Mouse (Mus musculus) spleen, postnatal 4 days (tissue): ENCODE data around the gene Lrrc28.
"Not testable (repeated sequence)": the region's sequence is repeated elsewhere in the genome, so short reads cannot be mapped to it uniquely, and the experiment has no call there.

ENCODE experiments used
- DNase-seq, 2 experiments: peaks; one replicate each; pipeline ENCODE4 v3.0.0; 2022; ENCODE audit warnings: low spot score in 2 of 2

The Lrrc28 gene

DNA sequence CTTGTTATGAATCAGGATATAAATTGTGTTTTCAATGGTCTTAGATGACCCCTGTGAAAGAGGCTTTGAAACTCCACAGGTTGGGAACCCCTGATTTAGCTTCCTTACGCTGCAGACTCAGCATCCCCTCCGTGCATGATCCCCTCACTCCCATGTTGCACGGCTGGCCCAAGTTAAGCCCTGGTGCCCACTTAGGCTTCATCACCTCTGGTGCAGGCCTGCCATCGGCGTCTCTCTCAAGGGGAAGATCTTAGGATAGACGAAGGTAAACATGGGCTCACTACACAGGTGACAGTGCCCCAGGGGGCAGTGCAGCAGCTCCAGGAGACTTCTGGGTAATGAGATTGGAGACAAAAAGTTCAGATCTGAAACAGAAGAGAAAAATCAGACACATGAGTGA, 115.7 kb downstream of the Lrrc28 start:
- DNase-seq, result no peak

DNA sequence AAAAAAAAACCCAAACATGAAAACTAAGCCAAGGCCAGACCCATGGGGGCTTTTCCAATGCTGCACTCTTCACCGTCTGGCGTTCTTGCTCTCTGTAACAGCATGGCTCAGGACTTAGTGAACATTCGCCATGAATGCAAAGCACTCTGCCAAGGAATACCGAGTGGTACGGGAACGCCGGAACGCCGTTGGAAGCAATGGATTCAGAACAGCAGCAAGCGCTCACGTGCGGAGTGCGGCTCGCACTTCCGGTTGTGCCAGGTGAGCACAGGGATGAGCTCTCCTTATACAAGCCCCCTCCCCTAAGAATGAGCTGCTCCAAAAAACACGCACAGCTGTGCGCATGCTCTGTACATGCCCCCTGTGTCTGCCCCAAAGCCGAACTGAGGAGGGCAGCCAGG, 116.2 kb downstream of the Lrrc28 start:
- no peak for DNase-seq

DNA sequence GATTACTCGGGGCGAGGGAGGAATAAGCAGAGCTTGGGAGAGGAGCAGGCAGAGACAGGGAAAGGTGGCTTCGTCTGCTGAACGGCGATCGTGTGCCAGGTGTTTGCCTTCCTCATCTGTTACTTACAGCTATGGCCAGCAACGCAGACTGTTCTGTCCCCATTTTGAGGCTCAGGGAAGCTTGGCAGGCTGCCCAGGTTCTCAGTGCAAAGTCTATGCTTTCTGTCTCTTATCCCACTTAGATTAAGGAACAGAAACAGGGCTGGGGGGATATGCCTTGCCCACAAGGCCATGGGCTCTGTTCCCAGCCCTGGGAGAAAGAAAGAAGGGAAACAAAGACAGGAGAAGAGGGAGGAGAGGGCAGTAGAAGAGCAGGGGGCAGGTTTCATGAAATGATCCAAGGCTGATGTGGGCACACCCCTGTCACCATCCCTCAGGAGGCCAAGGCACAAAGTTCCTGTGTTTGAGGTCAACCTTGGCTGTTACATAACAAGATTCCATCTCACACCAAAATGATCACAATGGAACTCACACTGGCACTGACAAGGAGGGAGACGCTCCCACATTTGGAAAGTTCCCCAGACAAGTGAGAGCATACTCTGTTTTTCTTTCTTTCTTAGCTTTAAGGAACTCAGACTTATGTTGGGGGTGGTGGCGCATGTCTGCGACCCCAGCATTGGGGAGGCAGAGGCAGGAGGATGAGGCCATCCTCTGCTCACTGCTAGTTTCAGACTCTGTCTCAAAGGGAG, 116.8 kb downstream of the Lrrc28 start:
- DNase-seq, result no peak

DNA sequence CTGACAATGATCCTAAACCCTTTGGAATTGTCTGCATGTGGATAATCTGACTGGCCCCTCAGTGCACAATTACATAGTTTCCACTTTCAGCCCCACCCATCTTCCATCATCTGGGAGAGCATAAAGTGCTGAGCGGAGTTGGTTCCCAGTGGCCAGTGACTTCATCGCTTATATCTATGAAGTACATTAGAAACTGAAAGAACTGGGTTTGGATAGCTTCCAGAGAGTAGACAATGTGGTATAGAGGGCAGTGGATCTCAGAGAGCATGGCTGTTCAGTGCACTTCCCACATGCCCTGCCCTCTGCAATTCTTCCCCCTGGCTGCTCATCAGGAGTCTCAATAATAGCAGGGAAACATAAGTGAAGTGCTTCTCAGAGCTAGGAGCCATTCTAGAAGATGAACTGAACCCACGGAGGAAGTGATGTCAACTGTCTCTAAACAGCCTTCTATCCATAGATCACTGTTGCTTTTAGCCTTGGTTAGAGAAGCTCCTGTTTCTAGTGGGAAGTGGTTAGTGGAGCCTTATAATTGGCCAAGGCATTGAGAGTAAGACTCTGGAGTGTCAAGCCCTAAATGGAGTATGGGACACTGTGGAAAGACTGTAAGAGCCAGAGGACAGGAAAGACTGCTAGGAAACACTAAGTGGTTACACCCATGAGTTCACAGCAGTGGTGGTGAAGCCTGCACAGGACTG, 119.0 kb downstream of the Lrrc28 start:
- DNase-seq, result no peak

DNA sequence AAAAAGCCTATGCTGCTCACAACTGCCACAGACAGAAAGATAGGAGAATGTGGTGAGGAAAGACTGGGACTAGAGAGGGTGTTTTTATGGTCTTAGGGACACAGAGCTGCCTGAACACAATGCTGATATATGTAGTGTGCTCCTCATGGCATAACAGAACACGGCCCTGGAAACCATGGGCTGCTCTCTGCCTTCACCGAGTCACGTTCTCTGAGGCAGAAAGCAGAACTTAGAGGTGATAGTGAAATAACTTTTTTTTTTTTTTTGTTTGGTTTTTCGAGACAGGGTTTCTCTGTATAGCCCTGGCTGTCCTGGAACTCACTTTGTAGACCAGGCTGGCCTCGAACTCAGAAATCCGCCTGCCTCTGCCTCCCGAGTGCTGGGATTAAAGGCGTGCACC, 121.0 kb downstream of the Lrrc28 start:
- not testable (repeated sequence) for DNase-seq

DNA sequence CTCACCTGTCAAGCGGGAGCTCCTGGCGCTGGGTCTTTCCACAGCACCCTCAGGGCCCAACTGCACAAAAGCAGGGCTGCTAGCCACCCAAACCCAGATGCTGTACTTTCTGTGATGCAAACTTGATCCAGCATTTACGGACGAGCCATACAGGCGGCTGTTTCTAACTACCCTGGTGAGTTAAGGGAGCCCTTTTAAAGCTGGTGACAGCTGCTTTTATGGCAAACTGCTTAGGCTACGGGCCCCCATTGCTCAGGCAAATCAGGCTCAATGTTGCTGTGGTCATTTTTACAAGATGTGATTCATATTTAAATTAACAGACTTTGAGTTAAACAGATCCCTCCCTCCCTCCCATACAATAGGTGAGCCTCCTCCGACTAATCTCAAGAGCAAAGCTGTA, 121.7 kb downstream of the Lrrc28 start:
- no peak for DNase-seq

DNA sequence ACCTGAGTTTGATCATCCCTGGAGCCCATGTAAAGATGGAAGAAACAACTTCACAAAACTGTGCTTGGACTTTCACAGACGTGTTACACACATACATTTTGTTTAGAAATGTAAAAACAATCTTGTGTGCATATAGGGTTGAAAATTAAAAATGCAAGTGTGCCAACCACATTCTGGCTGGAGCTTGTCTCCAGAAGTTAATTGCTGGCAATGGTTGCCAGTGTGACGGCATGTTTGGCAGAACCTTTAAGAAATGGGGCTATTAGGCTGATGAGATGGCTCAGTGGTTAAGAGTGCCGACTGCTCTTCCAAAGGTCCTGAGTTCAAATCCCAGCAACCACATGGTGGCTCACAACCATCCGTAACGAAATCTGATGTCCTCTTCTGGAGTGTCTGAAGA, 123.3 kb downstream of the Lrrc28 start:
- DNase-seq, result not testable (repeated sequence)

DNA sequence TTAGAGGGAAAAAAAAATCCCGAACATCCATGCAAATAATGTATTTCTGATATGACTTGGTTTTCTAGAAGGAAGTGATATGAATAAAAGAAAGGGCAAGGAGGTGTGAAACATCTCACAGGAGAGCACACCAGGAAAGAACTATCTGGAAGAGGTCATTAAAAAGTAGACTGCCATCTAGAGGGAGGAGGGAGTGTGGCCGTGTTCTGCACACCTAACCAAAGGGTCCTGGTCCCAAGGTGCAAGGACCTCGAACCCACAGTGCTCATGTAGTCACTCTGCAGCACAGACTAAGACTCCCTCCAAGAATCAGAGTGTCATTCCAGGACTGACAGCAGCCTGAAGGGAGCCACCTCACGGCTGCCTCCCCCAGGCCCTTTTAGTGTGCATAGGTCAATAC, 124.1 kb downstream of the Lrrc28 start:
- no peak for DNase-seq

DNA sequence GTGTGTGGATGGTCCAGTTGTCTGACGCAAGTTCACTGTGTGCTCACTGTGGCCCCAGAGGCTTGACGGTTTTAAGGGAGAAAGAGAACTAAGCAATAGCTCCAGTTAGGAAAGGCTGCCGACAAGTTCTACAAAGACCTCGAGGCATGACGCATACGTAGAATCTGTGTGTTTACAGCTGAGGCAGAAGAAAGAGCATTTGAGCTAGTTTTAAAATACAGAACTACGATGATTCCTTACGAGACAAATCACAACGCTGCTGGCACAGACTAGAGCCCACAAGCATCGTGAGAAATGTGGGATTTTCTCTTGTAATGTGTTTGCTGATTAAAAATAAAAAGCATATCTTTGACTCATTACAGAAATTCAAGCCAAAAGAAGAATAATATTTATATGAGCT, 125.1 kb downstream of the Lrrc28 start:
- no peak for DNase-seq

DNA sequence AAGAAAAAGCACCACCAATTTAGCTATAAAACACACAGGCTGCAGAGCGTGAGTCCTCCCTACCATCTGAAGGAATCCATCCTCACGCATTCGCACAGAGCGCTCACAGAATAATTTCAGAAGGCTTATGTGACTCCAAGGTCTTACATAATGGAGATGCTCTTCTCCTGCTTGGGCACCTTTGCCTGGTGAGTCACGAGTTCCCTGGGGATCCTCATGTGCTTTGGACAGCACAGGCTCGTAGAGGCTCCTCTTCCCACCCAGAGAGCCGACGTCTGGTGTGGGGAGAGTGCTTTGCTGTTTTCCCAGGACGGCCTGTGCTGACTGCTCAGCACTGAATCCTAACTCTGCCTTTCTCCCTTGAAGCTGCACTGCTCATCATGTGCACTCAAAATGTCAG, 129.4 kb downstream of the Lrrc28 start:
- no peak for DNase-seq

DNA sequence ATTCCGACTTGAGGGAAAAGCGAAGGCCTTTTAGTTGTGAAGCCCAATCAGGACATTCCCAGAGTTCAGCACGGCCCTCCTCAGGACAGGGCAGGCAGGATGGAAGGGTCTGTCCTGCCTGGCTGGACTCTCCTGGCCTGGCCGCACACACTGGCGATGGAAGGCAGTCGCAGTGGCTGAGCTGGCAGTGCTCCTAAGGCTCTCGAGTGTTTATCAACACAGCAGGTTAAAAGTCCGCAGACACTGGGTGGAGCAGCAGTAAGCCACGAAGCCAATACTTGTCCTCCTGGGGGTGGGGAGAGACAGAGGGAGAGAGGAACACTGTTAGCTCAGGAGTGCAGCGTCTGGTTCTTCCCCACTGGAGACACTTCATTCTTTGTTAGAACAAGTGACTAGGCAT, 130.2 kb downstream of the Lrrc28 start:
- DNase-seq, result peak in 1 of 2 experiments; percentile 53

DNA sequence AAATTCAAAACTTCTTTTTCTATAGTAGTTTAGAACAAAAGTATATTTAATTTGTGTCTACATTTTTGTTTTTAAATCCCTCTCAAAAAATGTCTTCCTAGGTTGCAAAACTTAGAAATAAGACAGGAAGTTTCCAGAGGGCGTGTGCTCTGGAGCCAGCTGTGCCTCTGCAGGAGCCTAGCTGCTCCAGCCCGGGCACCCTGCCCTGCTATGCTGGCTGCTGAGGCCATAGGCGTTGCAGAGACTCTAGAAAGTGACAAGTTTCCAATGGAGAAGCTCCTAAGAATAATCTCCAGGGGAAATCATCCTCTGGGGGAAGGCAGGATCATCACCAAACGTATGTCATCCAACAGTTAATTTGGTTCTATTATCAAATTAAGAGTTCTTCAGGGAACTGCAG, 130.7 kb downstream of the Lrrc28 start:
- no peak for DNase-seq

DNA sequence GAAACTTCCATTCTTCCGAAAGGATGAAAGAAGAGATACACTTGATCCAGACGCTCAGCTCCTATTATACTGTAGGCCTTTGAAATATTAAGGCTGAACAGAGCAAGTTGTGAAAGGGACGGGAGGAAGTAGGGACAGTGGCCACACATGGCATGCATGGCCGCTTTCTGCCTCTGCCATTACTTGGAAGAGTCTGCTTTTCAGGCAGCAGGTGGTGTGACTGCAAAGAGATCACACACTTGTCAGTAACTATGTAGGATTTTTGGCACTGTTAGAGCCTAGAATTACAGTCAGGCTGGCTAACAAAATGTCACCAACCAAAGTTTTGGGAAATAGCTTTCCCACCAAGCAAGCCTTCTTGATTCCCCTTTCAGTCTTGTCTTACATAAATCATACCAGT, 131.4 kb downstream of the Lrrc28 start:
- no peak for DNase-seq

DNA sequence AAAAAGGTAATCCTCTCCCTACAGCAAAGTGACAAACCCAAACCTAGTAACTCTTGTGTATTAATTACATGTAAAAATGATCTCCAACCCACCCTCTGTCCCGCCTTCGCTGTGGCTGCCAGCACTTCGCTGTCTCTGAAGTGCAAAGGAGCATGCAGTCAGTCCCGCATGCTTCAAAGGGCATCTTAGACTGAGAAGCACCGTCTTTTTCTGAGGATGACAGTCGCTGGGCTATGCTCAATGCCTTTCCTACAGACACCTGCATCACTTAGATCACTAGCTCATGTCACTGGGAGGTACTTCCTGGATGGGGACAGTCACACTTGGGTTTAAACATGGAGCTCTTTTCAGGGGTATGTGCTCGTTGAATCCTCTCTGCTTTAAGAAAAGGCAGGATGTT, 133.5 kb downstream of the Lrrc28 start:
- DNase-seq, result no peak

DNA sequence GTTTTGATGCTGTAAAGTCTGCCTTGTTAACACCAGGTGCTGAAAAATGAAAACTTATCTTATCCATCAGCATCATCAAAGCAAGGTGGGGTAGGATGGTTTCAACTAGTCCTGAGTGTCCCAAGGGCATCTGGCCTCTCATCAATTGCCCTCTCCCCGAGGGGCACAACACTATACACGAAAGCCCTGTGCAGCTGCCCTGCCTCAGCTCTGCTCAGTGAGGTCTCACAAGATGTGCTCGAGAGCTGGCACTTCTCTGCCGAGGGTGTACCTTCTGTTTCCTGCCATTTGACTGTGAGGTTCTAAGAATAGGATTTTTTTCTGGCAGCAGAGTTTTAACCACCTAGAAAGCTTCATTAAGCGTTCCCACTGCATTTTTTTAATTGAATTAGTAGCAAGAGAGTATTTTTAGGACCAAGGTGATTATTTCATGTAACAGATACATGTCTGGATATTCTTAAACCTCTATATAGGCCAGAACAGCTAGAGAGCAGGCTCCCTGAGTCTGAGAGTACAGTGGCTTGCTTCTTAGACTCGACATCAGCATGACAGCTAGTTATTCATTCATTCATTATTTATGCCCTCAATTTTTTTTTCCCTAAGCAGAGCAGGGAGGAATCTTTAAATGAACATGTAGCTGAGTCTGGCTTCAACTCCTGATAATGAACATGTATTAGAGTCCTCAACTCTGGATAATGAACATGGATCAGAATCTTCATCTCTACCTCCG, 141.6 kb downstream of the Lrrc28 start:
- DNase-seq, result no peak

DNA sequence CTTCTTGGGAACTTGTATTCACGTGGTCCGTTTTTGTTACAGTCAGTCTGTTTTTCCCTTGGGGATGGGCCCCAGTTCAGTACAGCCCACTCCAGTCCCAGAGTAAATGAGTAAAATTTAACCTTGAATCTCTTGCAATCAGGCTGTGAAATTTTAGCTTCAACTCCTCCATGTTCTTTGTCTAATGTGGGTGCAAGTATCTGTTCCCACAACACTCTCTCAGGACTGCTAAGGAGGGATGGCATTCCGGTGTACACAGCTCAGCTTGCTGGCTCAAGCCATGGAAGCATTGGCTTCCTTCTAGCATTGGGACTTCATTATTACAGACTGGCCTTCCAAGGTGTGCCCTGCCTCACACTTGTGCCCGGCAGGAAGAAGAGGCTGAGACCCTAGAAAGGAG, 142.4 kb downstream of the Lrrc28 start:
- DNase-seq, result no peak

DNA sequence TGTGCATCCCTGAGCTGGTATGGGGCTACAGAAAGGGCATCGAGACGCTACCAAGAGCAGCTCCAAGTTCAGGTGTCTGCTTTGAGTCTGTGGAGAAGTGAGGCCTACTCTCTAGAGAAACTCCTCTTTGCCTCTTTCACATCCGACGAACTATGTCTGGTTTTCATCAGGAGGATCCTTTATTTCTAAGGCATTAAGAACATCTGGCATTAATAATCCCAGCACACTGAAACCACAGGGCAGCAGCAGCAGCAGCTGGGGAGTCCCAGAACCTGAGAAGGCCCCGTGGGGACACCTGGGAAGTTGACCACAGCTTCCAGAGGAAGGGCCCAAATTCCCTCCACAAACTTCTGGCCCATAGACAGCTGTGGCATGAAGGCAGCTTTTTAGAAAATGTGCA, 144.2 kb downstream of the Lrrc28 start:
- no peak for DNase-seq

DNA sequence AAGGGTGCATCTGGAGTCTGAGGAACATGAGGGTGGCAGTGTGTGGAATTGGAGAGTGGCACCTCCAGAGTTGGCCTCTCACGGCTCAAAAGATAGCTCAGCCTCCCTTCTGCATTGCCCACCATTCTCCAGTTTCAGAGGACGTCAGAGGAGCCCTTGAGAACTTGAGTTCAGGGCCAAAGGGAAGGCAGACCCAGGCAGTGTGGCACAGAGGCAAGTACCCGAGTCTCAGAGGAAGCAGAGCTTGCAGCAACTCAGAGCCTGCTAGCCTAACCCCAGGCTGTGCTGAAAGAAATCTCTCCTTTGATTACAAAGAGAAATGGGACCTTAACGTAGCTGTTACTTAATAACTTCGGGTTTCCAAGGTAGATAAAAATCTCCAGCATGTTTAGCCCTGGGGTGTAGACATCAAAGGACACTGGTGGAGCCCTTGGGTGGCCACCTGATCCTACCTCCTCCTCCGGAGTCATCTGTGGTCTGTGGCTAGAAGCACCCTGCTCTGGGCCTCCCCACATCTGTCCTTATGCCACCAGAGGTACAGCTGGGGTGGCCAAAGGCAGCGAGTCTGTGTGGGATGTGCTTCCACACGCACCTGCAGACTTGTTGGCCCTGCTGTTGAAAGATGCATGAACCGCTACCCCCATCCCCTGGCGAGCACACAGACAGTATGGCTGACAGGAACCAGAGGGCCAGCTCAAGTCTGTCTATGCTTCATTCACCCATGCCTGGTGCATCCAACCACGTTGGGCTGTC, 144.8 kb downstream of the Lrrc28 start:
- no peak for DNase-seq

DNA sequence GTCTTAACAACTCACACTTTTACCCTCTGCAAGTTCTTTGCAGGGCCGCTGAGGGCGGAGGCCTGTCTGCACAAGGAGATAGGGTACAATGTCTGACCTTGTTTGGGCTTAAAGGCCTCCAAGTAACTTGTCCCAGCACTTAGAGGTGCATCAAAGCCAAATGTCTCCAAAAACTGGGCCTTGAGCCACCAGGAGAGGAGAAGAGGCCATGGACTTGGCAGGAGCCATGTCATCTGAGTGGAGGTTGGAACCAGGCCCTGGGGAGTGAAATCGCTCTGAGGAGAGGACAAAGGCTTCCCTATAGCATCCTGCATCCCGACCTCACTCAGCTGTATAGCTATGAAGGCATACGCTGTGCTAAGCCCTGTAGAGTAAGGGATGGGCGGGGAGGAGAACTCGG, 145.6 kb downstream of the Lrrc28 start:
- DNase-seq, result no peak

DNA sequence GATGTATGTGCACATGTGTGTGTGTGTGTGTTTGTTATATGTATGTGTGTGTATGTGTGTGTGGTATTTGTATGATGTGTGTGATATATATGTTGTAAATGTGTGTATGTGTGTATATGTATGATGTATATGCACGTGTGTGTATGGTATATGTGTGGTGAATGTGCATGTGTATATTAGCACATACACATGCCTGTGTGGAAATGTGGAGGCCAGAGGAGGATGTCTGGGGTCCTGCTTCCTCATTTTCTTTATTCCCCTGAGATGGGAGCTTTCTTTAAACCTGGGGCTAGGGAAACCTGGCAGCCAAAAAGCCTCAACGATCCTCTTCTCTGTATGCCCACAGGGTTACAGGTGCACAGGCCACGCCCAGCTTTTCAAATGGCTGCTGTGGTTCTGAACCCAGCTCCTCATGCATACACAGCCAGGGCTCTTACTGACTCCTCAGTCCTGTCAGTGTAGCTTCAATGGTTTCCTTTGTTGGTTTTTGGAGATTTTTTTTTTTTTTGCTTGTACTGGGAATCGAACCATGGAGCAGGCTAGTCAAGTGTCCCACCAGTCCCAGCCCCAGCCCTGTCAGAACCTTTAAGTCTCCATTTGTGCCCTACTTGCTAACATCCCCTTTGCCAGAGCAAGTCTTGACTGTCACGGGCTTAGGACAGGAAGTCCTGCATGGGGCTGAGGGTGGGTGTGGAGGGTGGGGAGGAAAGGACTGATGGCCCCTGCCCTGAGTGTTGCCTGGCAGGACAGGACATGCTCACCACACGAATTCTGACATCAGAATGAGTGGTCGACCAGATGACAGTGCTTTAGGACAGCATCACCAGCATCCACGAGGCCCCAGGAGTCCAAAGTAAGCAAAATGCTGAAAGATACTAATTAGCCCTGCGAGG, 151.0 kb downstream of the Lrrc28 start:
- no peak for DNase-seq

DNA sequence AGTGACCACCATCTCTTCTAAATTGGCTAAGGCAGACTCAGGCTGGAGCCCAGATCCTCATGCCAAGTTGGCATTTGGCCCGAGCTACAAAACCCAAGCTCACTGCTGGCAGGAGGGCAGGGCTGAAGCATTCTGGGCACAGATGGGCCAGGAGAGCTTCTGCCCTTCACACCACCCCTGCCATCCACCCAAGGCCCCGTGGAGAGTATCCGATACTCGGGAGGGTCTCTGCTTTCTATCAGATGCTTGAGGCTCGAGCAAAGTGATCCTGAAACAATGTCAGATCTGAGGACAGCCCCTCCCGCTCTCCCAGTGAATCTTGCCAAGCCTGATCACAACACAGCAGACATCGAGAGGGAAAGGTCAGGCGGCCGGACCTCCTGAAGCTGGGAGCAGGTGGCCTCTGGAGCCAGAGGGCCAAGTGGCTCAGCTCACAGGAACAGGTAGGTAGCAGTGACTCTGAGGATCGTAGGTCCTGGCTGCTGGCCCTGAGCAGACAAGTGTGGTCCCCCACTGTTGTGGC, 157.1 kb downstream of the Lrrc28 start:
- DNase-seq, result no peak
